Mouse (Mus musculus): ENCODE data around the gene Btd.

Btd gene

GRCm38 (mm10) chr14:31664903-31665565, 24.2 kb downstream of the Btd start:
- no peak for DNase-seq (ENCODE audit: low read depth)

GRCm38 (mm10) chr14:31665566-31665940, 24.7 kb downstream of the Btd start:
- DNase-seq (ENCODE audit: low read depth) = no peak

- DNase-seq (ENCODE audit: low read depth) = no peak
These were observed 26.3 kb downstream of the Btd start for GRCm38 (mm10) chr14:31666931-31667705.

GRCm38 (mm10) chr14:31667741-31668140, 26.9 kb downstream of the Btd start:
- DNase-seq (ENCODE audit: low read depth) = no peak

- DNase-seq (ENCODE audit: low read depth) = no peak
These were observed 27.5 kb downstream of the Btd start for GRCm38 (mm10) chr14:31668326-31668725.

- no peak for DNase-seq (ENCODE audit: low read depth)
These were observed 28.4 kb downstream of the Btd start for GRCm38 (mm10) chr14:31669161-31669611.

GRCm38 (mm10) chr14:31669642-31670490, 29.0 kb downstream of the Btd start:
- no peak for DNase-seq (ENCODE audit: low read depth)

- no peak for DNase-seq (ENCODE audit: low read depth)
These were observed 30.9 kb downstream of the Btd start for GRCm38 (mm10) chr14:31671635-31672320.

- no peak for DNase-seq (ENCODE audit: low read depth)
These were observed 39.8 kb downstream of the Btd start for GRCm38 (mm10) chr14:31680656-31681055.

GRCm38 (mm10) chr14:31681291-31681690, 40.5 kb downstream of the Btd start:
- DNase-seq (ENCODE audit: low read depth) = no peak

- no peak for DNase-seq (ENCODE audit: low read depth)
These were observed 41.2 kb downstream of the Btd start for GRCm38 (mm10) chr14:31681931-31682555.

- DNase-seq (ENCODE audit: low read depth) = no peak
These were observed 42.8 kb downstream of the Btd start for GRCm38 (mm10) chr14:31683610-31684009.

GRCm38 (mm10) chr14:31684343-31685040, 43.7 kb downstream of the Btd start:
- no peak for DNase-seq (ENCODE audit: low read depth)

GRCm38 (mm10) chr14:31685680-31686079, 44.9 kb downstream of the Btd start:
- no peak for DNase-seq (ENCODE audit: low read depth)

- DNase-seq (ENCODE audit: low read depth) = no peak
These were observed 45.4 kb downstream of the Btd start for GRCm38 (mm10) chr14:31686231-31686630.

- no peak for DNase-seq (ENCODE audit: low read depth)
These were observed 51.7 kb downstream of the Btd start for GRCm38 (mm10) chr14:31692536-31692935.

- DNase-seq (ENCODE audit: low read depth) = no peak
These were observed 55.6 kb downstream of the Btd start for GRCm38 (mm10) chr14:31696206-31696984.

GRCm38 (mm10) chr14:31696985-31697303, 56.1 kb downstream of the Btd start:
- DNase-seq (ENCODE audit: low read depth) = no peak

- DNase-seq (ENCODE audit: low read depth) = no peak
These were observed 56.5 kb downstream of the Btd start for GRCm38 (mm10) chr14:31697346-31697745.

- DNase-seq (ENCODE audit: low read depth) = no peak
These were observed 56.9 kb downstream of the Btd start for GRCm38 (mm10) chr14:31697755-31698154.

Measured in c-Kit-positive CD71-positive TER-119-negative erythroid progenitor cells, embryonic 14.5 days (primary cell).